Mouse (Mus musculus) CD4-positive, CD25-positive, alpha-beta regulatory T cell, adult 4 months (primary cell): ENCODE data around the gene Cryga. TPM values are rescaled to one million over a fixed set of nuclear protein-coding genes. Genes with fewer than 3 reads are reported as not detected.
"Not testable (repeated sequence)": the region's sequence is repeated elsewhere in the genome, so short reads cannot be mapped to it uniquely, and the experiment has no call there.

Experiments used
- ATAC-seq: one replicate; pipeline ENCODE4 v1.8.0; 2017
- polyA plus RNA-seq, 2 experiments: library from polyadenylated mRNA; unstranded; fragments of 100-300 nt; shearing (Covaris generic); gene quantifications; one replicate each; pipeline ENCODE4 v1.2.1; 2017

Cryga gene
- polyA plus RNA-seq, 2 experiments from 2014 or later, result not detected

GRCm38 (mm10) chr1:65090370-65090769 lies 12.8 kb downstream of the Cryga start:
- ATAC-seq, result no peak

- no peak for ATAC-seq
Measured at GRCm38 (mm10) chr1:65088567-65089356, 14.4 kb downstream of the Cryga start.

GRCm38 (mm10) chr1:65082188-65082587 lies 21.0 kb downstream of the Cryga start, which contains the start of gene Crygb:
Gene Crygb (minus strand): TSS chr1:65082288.
- no peak for ATAC-seq

- ATAC-seq, result no peak
Measured at GRCm38 (mm10) chr1:65075607-65076006, 27.6 kb downstream of the Cryga start.

GRCm38 (mm10) chr1:65073589-65073988 lies 29.6 kb downstream of the Cryga start, which contains the start of gene Crygc:
Gene Crygc (minus strand): TSS chr1:65073689.
- ATAC-seq, result no peak

GRCm38 (mm10) chr1:65067842-65068241 lies 35.3 kb downstream of the Cryga start:
- ATAC-seq, result no peak

GRCm38 (mm10) chr1:65064201-65064600 lies 39.0 kb downstream of the Cryga start:
- ATAC-seq, result no peak

- no peak for ATAC-seq
Measured at GRCm38 (mm10) chr1:65063352-65063751, 39.8 kb downstream of the Cryga start, which contains the start of gene Crygd. Gene Crygd (minus strand): TSS chr1:65063452.

GRCm38 (mm10) chr1:65052140-65052539 lies 51.0 kb downstream of the Cryga start:
- no peak for ATAC-seq

- no peak for ATAC-seq
Measured at GRCm38 (mm10) chr1:65051696-65052095, 51.5 kb downstream of the Cryga start.

GRCm38 (mm10) chr1:65050952-65051351 lies 52.2 kb downstream of the Cryga start, which contains the start of gene Cryge:
Gene Cryge (minus strand): TSS chr1:65051149.
- not testable (repeated sequence) for ATAC-seq

Other genes with a start within 250 kb of the Cryga start
- gene Plekhm3, start 146.5 kb downstream of the Cryga start, polyA plus RNA-seq, result 10 to 100 TPM in 1 of 2 experiments, 1 to 10 TPM in 1; 7.8 to 11.2 TPM
- gene Akr1cl, start 70.6 kb downstream of the Cryga start, polyA plus RNA-seq, result under 1 TPM in 1 of 2 experiments, not detected in 1; 0.31 TPM
- not detected for gene Cryge, start 52.2 kb downstream of the Cryga start, polyA plus RNA-seq
- gene Crygd, start 39.9 kb downstream of the Cryga start, polyA plus RNA-seq, result not detected
- not detected for gene Crygc, start 29.7 kb downstream of the Cryga start, polyA plus RNA-seq
- gene Crygb, start 21.1 kb downstream of the Cryga start, polyA plus RNA-seq, result not detected
- not detected for gene Gm28845, start 16.2 kb upstream of the Cryga start, polyA plus RNA-seq
- gene D630023F18Rik, start 19.8 kb upstream of the Cryga start, polyA plus RNA-seq, result not detected
- gene Idh1, start 83.1 kb upstream of the Cryga start, polyA plus RNA-seq, result 10 to 100 TPM in 1 of 2 experiments, 1 to 10 TPM in 1; 7.9 to 10.2 TPM
- 10 to 100 TPM; 11.8 to 13.6 TPM for gene Pikfyve, start 83.3 kb upstream of the Cryga start, polyA plus RNA-seq
- gene Pth2r, start 178.7 kb upstream of the Cryga start, polyA plus RNA-seq, result not detected